Mouse (Mus musculus) hindbrain, postnatal 0 days (tissue): ENCODE measurements around the gene LTO1. TPM values are rescaled to one million over a fixed set of nuclear protein-coding genes. Genes with fewer than 3 reads are reported as not detected.
"Not testable (repeated sequence)": the region's sequence is repeated elsewhere in the genome, so short reads cannot be mapped to it uniquely, and the experiment has no call there.

Source experiments
- ATAC-seq: fragments of 200-750 bp; cut with Nextera tagmentation; 2 replicates; pipeline ENCODE4 v1.8.0; 2017; ENCODE audit warnings: mild to moderate bottlenecking, moderate TSS enrichment, moderate library complexity
- DNase-seq: peaks from one replicate; pipeline ENCODE4 v3.0.0-alpha.2; 2015; ENCODE audit warnings: low spot score
- H3K27ac ChIP-seq: fragments of 300-500 bp; sonication (generic); 2 replicates; pipeline ENCODE4 v1.5.1; 2014; ENCODE audit warnings: mild to moderate bottlenecking
- H3K27me3 ChIP-seq: fragments of 300-500 bp; sonication (generic); 2 replicates; pipeline ENCODE4 v1.6.1; 2014; ENCODE audit warnings: low read length, mixed read lengths; ENCODE audit not compliant: insufficient read depth
- H3K36me3 ChIP-seq: fragments of 300-500 bp; sonication (generic); 2 replicates; pipeline ENCODE4 v1.6.1; 2014; ENCODE audit warnings: low read length, mixed read lengths; ENCODE audit not compliant: insufficient read depth
- H3K4me1 ChIP-seq: fragments of 300-500 bp; sonication (generic); 2 replicates; pipeline ENCODE4 v1.6.1; 2014; ENCODE audit warnings: antibody characterized with exemption, low read length, mixed read lengths; ENCODE audit not compliant: insufficient read depth
- H3K4me2 ChIP-seq: fragments of 300-500 bp; sonication (generic); 2 replicates; pipeline ENCODE4 v1.6.1; 2014; ENCODE audit warnings: low read depth, mild to moderate bottlenecking, low read length, moderate library complexity, mixed read lengths
- H3K4me3 ChIP-seq: fragments of 300-500 bp; sonication (generic); 2 replicates; pipeline ENCODE4 v1.5.1; 2014; ENCODE audit warnings: low read length
- H3K9ac ChIP-seq: fragments of 300-500 bp; sonication (generic); replicated peaks from 2 replicates; pipeline ENCODE4 v1.6.1; 2014; ENCODE audit warnings: mild to moderate bottlenecking, low read length, moderate library complexity, mixed read lengths
- H3K9me3 ChIP-seq: fragments of 300-500 bp; sonication (generic); 2 replicates; pipeline ENCODE4 v1.6.1; 2016; ENCODE audit warnings: low read length, mixed read lengths
- CTCF ChIP-seq: IDR thresholded peaks from 2 replicates; pipeline ENCODE4 v1.5.1; 2016; ENCODE audit warnings: antibody characterized with exemption, control low read depth, low read depth
- WGBS: fragments of 180-500 bp; shearing (Covaris S2); extraction: QIAGEN DNeasy Blood & Tissue Kit; methylation state at CpG from one replicate; pipeline ENCODE4 v1.1.7; 2014; 5-methylcytosine and 5-hydroxymethylcytosine counted together
- polyA plus RNA-seq: library from polyadenylated mRNA; unstranded; fragments of >200 nt; fragmentation: Nextera tagmentation; extraction: Ambion mirVana; gene quantifications from 2 replicates; pipeline ENCODE4 v1.2.1, GENCODE M21; 2015
- total RNA-seq: library from RNA; depleted of rRNA; stranded (reverse); fragments of >200 nt; gene quantifications from 2 replicates; pipeline ENCODE4 v1.2.3, GENCODE M21; 2014

The LTO1 gene
- total and polyA plus RNA-seq, 2 experiments from 2014 or later, result 19.3 to 22.6 TPM

DNA sequence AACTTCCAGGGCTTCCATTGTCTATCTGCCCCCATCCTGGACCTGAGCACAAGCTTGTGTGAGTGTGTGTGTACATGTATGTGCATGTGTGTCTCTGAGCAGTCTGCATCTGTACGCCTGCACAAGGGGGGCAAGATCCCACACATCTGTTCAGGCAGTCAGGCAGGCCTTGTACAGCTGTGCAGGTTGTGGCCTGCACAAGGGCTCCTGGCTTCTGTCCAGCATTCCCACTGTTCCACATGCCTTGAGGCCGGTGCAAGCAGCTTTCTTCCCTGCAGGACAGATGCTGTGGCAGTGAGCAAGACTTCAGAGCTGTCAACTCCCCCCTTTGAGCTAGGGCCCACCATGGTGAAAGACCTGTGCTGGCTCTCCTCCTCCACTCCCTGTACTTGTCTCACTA lies 31.8 kb upstream of the LTO1 start:
- 36% methylated on average over 2 of the region's 2 CpGs for WGBS
- Histone ChIP-seq H3K36me3 (no peaks in the 10 kb centered on the region), H3K9ac (no peak overlapping the region), H3K27ac (no peak overlapping the region), H3K27me3 (no peaks in the 10 kb centered on the region), H3K4me1 (no peaks in the 10 kb centered on the region), H3K4me3 (no peak overlapping the region), H3K4me2 (no peak overlapping the region), H3K9me3 (no peaks in the 10 kb centered on the region)
- ATAC-seq (no peak), DNase-seq (no peak)
- TF ChIP-seq CTCF, result no peak

DNA sequence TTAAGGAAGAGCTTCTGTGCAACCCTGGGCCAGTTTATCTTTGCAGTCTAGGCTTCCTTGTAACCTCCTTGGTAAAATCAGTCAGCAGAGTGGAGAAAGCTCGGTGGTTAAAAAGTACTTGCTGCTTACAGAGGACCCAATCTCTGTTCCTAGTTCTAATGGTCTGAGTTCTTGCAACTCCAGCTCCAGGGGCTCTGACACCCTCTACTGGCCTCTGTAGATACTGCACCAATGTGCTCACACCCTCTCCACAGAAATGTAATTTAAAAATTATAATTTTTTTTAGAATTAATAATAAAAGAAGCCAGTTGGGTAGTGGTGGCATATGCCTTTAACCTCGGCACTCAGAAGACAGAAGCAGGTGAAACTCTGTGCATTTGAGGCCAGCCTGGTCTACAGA lies 27.2 kb upstream of the LTO1 start:
- Histone ChIP-seq H3K9ac (no peak overlapping the region), H3K27ac (no peak overlapping the region), H3K4me2 (no peak overlapping the region), H3K9me3 (no peaks in the 10 kb centered on the region), H3K36me3 (no peaks in the 10 kb centered on the region), H3K4me3 (no peak overlapping the region), H3K27me3 (no peaks in the 10 kb centered on the region), H3K4me1 (no peaks in the 10 kb centered on the region)
- no peak; the same call in 1 of the 2 replicates for TF ChIP-seq CTCF
- ATAC-seq, result no peak
- 86% methylated on average over 2 of the region's 2 CpGs for WGBS
- no peak for DNase-seq

DNA sequence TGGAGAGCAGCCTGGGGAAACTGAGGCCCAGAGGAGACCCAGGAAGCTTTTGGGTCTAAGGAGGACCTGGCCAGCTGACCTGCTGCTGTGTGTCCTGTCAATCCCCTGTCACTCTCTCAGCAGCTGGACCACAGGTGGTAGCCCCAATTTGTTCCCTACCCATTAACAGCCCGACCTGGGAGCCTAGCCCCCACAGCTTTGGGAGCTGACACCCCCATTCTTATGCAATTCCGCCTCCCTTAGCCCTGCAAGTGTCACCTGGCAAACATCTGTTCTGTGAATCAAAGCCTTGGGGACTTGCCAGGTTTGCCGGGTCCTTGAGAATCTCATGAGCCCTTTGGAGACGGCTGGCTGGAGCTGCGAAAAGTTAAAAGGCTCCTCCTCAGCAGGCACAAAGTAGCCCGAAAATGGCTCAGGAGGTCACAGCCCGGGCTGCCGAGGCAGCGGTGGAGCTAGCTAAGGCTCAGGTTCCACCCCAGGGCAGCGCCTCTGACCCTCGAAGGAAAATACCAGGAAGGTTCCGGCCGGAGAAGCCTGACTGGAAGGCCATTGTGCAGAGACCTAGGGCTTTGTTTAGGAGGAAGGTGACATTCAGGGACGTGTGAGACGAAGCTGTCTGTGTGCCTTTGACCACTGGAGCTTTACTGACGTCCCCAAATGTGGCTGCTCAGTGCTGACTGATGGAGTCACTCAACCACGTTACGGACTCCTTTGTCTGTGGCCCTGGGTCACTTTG lies 26.2 kb upstream of the LTO1 start:
- no peak for TF ChIP-seq CTCF
- Histone ChIP-seq H3K36me3 (no peaks in the 10 kb centered on the region), H3K4me3 (no peak overlapping the region), H3K27ac (no peak overlapping the region), H3K9me3 (no peaks in the 10 kb centered on the region), H3K4me2 (no peak overlapping the region), H3K9ac (no peak overlapping the region), H3K4me1 (no peaks in the 10 kb centered on the region), H3K27me3 (no peaks in the 10 kb centered on the region)
- ATAC-seq, result no peak
- WGBS, result 9% methylated on average over 18 of the region's 18 CpGs
- no peak for DNase-seq

DNA sequence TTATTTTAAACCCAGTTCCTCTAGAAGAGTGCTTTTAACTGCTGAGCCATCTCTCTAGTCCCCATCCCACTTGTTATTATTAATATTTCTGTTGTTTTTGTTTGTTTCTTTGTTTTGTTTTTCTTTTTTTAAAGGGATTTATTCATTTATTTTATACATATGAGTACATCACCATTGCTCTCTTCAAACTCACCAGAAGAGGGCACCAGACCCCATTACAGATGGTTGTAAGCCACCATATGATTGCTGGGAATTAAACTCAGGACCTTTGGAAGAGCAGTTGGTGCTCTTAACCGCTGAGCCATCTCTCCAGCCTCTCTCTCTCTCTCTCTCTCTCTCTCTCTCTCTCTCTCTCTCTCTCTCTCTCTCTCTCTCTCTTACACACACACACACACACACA lies 24.2 kb upstream of the LTO1 start:
- ATAC-seq, H3K4me1 ChIP-seq, H3K4me2 ChIP-seq, H3K27me3 ChIP-seq, H3K4me3 ChIP-seq, H3K27ac ChIP-seq, H3K9me3 ChIP-seq, DNase-seq, H3K9ac ChIP-seq, H3K36me3 ChIP-seq: not testable (repeated sequence)
- WGBS, result 79% methylated on average over 1 of the region's 1 CpGs

DNA sequence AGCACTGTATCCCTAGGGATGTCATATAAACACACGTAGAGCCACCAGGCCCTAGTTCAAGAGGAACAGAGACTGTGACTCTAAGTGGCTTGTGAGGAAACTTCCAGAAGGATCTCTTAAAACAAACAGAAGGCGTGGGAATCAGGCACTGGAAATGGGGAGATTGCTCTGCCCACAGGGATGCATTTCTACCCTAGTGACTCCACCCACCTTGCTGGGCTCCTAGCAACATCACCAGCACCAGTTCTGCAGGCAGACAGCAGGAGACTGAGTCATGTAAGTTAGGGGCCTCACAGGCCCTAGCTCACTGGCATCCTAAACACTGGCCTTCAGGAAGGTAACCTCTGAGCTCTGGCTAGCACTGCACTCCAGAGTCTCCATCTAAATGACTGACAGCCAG lies 23.0 kb upstream of the LTO1 start:
- ATAC-seq (no peak), DNase-seq (no peak)
- H3K4me1 ChIP-seq, result peaks cover 9% of the 10 kb centered on the region
- WGBS, result 65% methylated on average over 2 of the region's 2 CpGs
- no peak overlapping the region for H3K4me3 ChIP-seq
- no peaks in the 10 kb centered on the region for H3K9me3 ChIP-seq
- H3K4me2 ChIP-seq, result no peak overlapping the region
- no peaks in the 10 kb centered on the region for H3K36me3 ChIP-seq
- H3K27me3 ChIP-seq, result peaks cover 11% of the 10 kb centered on the region; the same call in 1 of the 2 replicates
- no peak for TF ChIP-seq CTCF
- no peak overlapping the region for H3K27ac ChIP-seq
- H3K9ac ChIP-seq, result no peak overlapping the region

DNA sequence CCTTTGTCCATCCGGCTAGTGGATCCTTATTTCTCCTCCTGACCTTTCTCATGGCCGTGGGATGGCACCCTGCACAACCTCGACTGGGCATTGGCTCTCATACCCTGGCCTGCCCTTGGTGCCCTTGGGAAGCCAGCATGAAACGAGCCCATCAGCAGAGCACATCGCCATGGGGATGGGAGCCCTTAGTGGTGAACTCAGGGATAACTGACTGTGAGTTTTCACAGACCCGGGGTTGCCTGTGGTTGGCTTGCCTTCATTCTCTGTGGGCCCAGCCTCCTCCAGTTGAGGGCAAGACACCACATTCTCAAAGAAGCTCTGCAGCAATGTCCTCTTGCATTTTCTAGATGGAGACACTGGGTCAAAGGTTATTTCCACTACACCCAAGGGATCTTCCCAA lies 22.6 kb upstream of the LTO1 start:
- H3K4me1 ChIP-seq, result peaks cover 9% of the 10 kb centered on the region
- no peak overlapping the region for H3K4me2 ChIP-seq
- no peak overlapping the region for H3K27ac ChIP-seq
- no peaks in the 10 kb centered on the region for H3K9me3 ChIP-seq
- H3K9ac ChIP-seq, result no peak overlapping the region
- ATAC-seq (no peak), DNase-seq (no peak)
- TF ChIP-seq CTCF, result peak; percentile 26; the same call in 1 of the 2 replicates
- no peaks in the 10 kb centered on the region for H3K36me3 ChIP-seq
- no peak overlapping the region for H3K4me3 ChIP-seq
- 44% methylated on average over 6 of the region's 6 CpGs for WGBS
- H3K27me3 ChIP-seq, result peaks cover 11% of the 10 kb centered on the region; the same call in 1 of the 2 replicates

DNA sequence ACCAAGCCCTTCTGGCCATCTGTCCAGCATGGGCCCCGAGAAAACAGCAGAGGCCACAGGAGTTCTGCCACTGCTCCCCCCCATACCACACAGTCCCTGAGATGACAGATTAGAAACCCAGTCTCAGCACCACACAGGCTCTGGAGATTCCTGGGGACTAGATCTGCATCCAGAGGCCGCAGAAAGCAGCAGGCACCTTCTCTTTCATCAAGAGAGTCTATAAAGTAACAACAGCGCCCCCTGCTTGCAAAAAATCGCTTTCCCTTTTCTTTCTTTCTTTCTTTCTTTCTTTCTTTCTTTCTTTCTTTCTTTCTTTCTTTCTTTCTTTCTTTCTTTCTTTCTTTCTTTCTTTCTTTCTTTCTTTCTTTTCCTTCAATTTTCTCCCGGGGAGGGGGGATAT lies 20.7 kb upstream of the LTO1 start:
- peaks cover 23% of the 10 kb centered on the region for H3K27me3 ChIP-seq
- H3K27ac ChIP-seq, result no peak overlapping the region
- ATAC-seq (no peak), DNase-seq (peak; percentile 75)
- 3% methylated on average over 5 of the region's 5 CpGs for WGBS
- no peak overlapping the region for H3K4me3 ChIP-seq
- TF ChIP-seq CTCF, result peak; percentile 58
- no peak overlapping the region for H3K9ac ChIP-seq
- H3K4me2 ChIP-seq, result no peak overlapping the region
- H3K9me3 ChIP-seq, result no peaks in the 10 kb centered on the region
- no peaks in the 10 kb centered on the region for H3K36me3 ChIP-seq
- peaks cover 9% of the 10 kb centered on the region for H3K4me1 ChIP-seq
